9 mouse cellular contexts compared by ENCODE assay signal in the genomic region with DNA sequence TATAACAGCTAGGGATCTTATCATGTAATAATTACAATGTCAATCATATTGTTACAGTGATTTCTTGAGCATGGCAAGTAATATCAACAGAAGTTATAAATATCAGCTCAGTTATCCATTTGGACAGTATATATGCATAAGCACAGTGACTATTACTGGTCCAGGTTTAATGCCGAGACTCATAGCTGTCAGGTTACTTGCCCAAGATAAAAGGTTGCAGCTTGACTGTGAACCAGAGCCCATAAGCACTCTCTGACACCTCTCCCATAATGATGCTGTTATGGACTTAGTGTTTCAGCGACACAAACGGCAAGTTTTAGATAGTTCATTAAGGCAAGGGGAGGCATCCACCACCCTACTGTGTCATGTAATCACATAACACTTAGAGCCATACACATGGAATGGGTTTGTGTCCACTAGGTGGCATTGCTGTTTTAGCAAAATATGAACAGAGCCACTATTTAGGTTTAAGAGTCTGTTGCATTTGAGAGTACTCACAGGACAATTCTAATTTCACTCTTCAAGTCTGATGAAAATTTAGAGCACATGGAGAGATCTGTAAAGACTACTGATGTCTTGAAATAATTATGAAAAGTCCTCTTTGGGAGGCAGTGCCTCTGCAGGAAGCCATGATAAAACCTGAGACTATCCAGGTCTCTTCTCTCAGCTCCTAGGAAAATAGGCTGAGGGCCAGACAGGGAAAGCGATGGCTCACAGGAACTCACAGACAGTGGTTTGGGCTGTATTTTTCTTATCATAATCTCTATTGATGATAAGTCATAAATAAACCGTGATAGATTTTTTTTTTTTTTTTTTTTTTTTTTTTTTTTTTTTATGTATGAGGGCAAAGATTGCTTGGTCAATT.
A peak's percentile ranks its signal among the peaks of the same experiment; 100 is the strongest.
DNase-seq lines count a peak whose midpoint lies in the region; ATAC-seq and TF ChIP-seq lines count a peak whose summit lies in the region.
"Had no signal": no experiment of that assay in that cellular context is flagged by ENCODE, and none has a peak within 500 bp of the region (broad histone marks: within the 10 kb centered on the region; RNA-seq: fewer than 3 reads in every experiment).

No protein-coding gene starts in this region.

- no peaks in the 10 kb centered on the region for H3K9me3 ChIP-seq in kidney, embryonic 15.5 days (replicated peaks)
- H3K9me3 ChIP-seq in forebrain, embryonic 15.5 days: no peaks in the 10 kb centered on the region
- H3K9me3 ChIP-seq in midbrain, embryonic 16.5 days (replicated peaks; ENCODE audit: control insufficient read depth, low read length, poor library complexity, severe bottlenecking): no peaks in the 10 kb centered on the region; the same call in 1 of the 2 replicates
- H3K9me3 ChIP-seq: limb, embryonic 12.5 days had no signal

- no peak overlapping the region for H3K4me2 ChIP-seq in kidney, embryonic 15.5 days
- H3K4me2 ChIP-seq in forebrain, embryonic 15.5 days (replicated peaks): no peak overlapping the region
- H3K4me2 ChIP-seq in midbrain, embryonic 16.5 days (ENCODE audit: low read length): no peak overlapping the region
- H3K4me2 ChIP-seq: limb, embryonic 12.5 days had no signal

- H3K27me3 ChIP-seq in kidney, embryonic 15.5 days: no peaks in the 10 kb centered on the region
- peaks cover 5% of the 10 kb centered on the region for H3K27me3 ChIP-seq in Patski
- no peaks in the 10 kb centered on the region for H3K27me3 ChIP-seq in forebrain, embryonic 15.5 days
- H3K27me3 ChIP-seq in midbrain, embryonic 16.5 days (ENCODE audit: control insufficient read depth, insufficient read depth, low read depth, low read length): no peaks in the 10 kb centered on the region
- H3K27me3 ChIP-seq: limb, embryonic 12.5 days had no signal

- no peak overlapping the region for H3K4me3 ChIP-seq in kidney, embryonic 15.5 days (replicated peaks)
- no peak overlapping the region for H3K4me3 ChIP-seq in forebrain, embryonic 15.5 days
- no peak overlapping the region for H3K4me3 ChIP-seq in layer of hippocampus, adult 2 months
- no peak overlapping the region for H3K4me3 ChIP-seq in midbrain, embryonic 16.5 days (ENCODE audit: low read depth, low read length)
- H3K4me3 ChIP-seq: limb, embryonic 12.5 days had no signal

- DNase-seq in kidney, adult 18-20 months: no peak
- peak; percentile 7 for DNase-seq in Patski (ENCODE audit: low read depth, low spot score)
- peak; percentile 50 to 58 for DNase-seq in layer of hippocampus, adult 2 months (ENCODE audit: low spot score in 2 of 2)
- DNase-seq in spleen, postnatal 36 days (ENCODE audit: low spot score in 2 of 2): no peak

- TF ChIP-seq CTCF in Patski (IDR thresholded peaks at IDR 0.05): peak; percentile 74
- TF ChIP-seq CTCF in layer of hippocampus, adult 2 months (conservative IDR thresholded peaks at IDR 0.05): peak; percentile 87

- CTCF ChIA-PET in Patski (lab: Charles Lee): interaction anchor here (0.6 to 2.7 kb wide), 8 partner anchors 10 to 71 kb away, joined by 3 to 13 read pairs (median 4); no protein-coding TSS in a partner anchor

- H3K36me3 ChIP-seq in kidney, embryonic 15.5 days: no peaks in the 10 kb centered on the region
- H3K36me3 ChIP-seq in forebrain, embryonic 15.5 days: no peaks in the 10 kb centered on the region
- H3K36me3 ChIP-seq in midbrain, embryonic 16.5 days (ENCODE audit: control insufficient read depth, insufficient read depth, low read length): peaks cover 3% of the 10 kb centered on the region; the same call in 1 of the 2 replicates
- H3K36me3 ChIP-seq: limb, embryonic 12.5 days had no signal

- ATAC-seq in kidney, embryonic 15.5 days (replicated peaks; ENCODE audit: low FRiP score): 0 out of 2 replicates have a peak, but pooled peaks have one; percentile 56
- peak; percentile 93 for ATAC-seq in Patski
- ATAC-seq in forebrain, embryonic 15.5 days (replicated peaks): peak; percentile 88
- ATAC-seq in midbrain, embryonic 16.5 days: peak; percentile 91
- ATAC-seq in megakaryocyte, adult 5-6 weeks (ENCODE audit: poor library complexity, severe bottlenecking): no peak

- H3K9ac ChIP-seq in kidney, embryonic 15.5 days: no peak overlapping the region
- H3K9ac ChIP-seq in forebrain, embryonic 15.5 days (replicated peaks): no peak overlapping the region
- no peak overlapping the region for H3K9ac ChIP-seq in midbrain, embryonic 16.5 days (ENCODE audit: low read depth, low read length)
- H3K9ac ChIP-seq: limb, embryonic 12.5 days had no signal

- POLR2A ChIA-PET in Patski (lab: Charles Lee): no interaction called here

- in situ Hi-C loops in Patski (cut with MboI; ENCODE audit: low pct_unique_long_range_greater_than_20kb): loop anchor here (10.0 kb wide), 1 partner anchor 1370 kb away; no protein-coding TSS in a partner anchor

- WGBS in kidney, embryonic 15.5 days: 65% methylated on average over 5 of the region's 5 CpGs
- 64% methylated on average over 5 of the region's 5 CpGs for WGBS in forebrain, embryonic 15.5 days
- 61% methylated on average over 5 of the region's 5 CpGs for WGBS in midbrain, embryonic 16.5 days

- no peak overlapping the region for H3K27ac ChIP-seq in kidney, embryonic 15.5 days
- no peak overlapping the region for H3K27ac ChIP-seq in forebrain, embryonic 15.5 days (replicated peaks)
- H3K27ac ChIP-seq in layer of hippocampus, adult 2 months: no peak overlapping the region
- no peak overlapping the region for H3K27ac ChIP-seq in midbrain, embryonic 16.5 days (ENCODE audit: low read length)
- H3K27ac ChIP-seq: limb, embryonic 12.5 days had no signal

- no peaks in the 10 kb centered on the region for H3K4me1 ChIP-seq in kidney, embryonic 15.5 days
- H3K4me1 ChIP-seq in forebrain, embryonic 15.5 days: no peaks in the 10 kb centered on the region
- peaks cover under 1% of the 10 kb centered on the region; the same call in 1 of the 2 replicates for H3K4me1 ChIP-seq in midbrain, embryonic 16.5 days (ENCODE audit: control insufficient read depth, insufficient read depth, low read length)
- H3K4me1 ChIP-seq: limb, embryonic 12.5 days had no signal

Comparison
In these comparisons a context has a peak if more than half of its experiments do, and no peak if none do; other contexts are left out.
1. DNase-seq: peak in Patski (single experiment) and layer of hippocampus, adult 2 months (2 of 2); none in kidney, adult 18-20 months (single experiment) and spleen, postnatal 36 days (0 of 2).